Mouse (Mus musculus) heart, postnatal 0 days (tissue): ENCODE measurements at regions not wholly inside any gene's neighbourhood (a gene's known extent, or its start where the extent isn't known, plus 50 kb on each side); places are given as distances from the start of the nearest gene placed in this dataset.

Experiments
- ATAC-seq: fragments of 200-750 bp; cut with Nextera tagmentation; 2 replicates; pipeline ENCODE4 v1.8.0; 2017; ENCODE audit warnings: low read depth, moderate number of reproducible peaks, moderate library complexity; ENCODE audit not compliant: insufficient read depth
- DNase-seq: peaks from one replicate; pipeline ENCODE4 v3.0.0-alpha.2; 2016; ENCODE audit warnings: low spot score
- H3K27ac ChIP-seq: fragments of 300-500 bp; sonication (generic); 2 replicates; pipeline ENCODE4 v1.5.1; 2014; ENCODE audit warnings: low read depth, mild to moderate bottlenecking
- H3K27me3 ChIP-seq: fragments of 300-500 bp; sonication (generic); 2 replicates; pipeline ENCODE4 v1.6.1; 2014; ENCODE audit warnings: low read length, mixed read lengths; ENCODE audit not compliant: control insufficient read depth, insufficient read depth
- H3K36me3 ChIP-seq: fragments of 300-500 bp; sonication (generic); replicated peaks from 2 replicates; pipeline ENCODE4 v1.6.1; 2014; ENCODE audit warnings: low read length, mixed read lengths; ENCODE audit not compliant: control insufficient read depth, insufficient read depth
- H3K4me1 ChIP-seq: fragments of 300-500 bp; sonication (generic); 2 replicates; pipeline ENCODE4 v1.6.1; 2014; ENCODE audit warnings: antibody characterized with exemption; ENCODE audit not compliant: control insufficient read depth, insufficient read depth
- H3K4me2 ChIP-seq: fragments of 300-500 bp; sonication (generic); 2 replicates; pipeline ENCODE4 v1.6.1; 2014; ENCODE audit warnings: low read depth, mild to moderate bottlenecking, low read length, moderate library complexity
- H3K4me3 ChIP-seq: fragments of 300-500 bp; sonication (generic); 2 replicates; pipeline ENCODE4 v1.5.1; 2014; ENCODE audit warnings: low read depth, low read length
- H3K9ac ChIP-seq: fragments of 300-500 bp; sonication (generic); replicated peaks from 2 replicates; pipeline ENCODE4 v1.6.1; 2014; ENCODE audit warnings: low read depth, low read length, mixed read lengths
- H3K9me3 ChIP-seq: fragments of 300-500 bp; sonication (generic); replicated peaks from 2 replicates; pipeline ENCODE4 v1.6.1; 2016; ENCODE audit warnings: low read length; ENCODE audit not compliant: control insufficient read depth
- CTCF ChIP-seq: IDR thresholded peaks from 2 replicates; pipeline ENCODE4 v1.5.1; 2016; ENCODE audit warnings: antibody characterized with exemption, control low read depth, low read depth
- EP300 ChIP-seq: IDR thresholded peaks from 2 replicates; pipeline ENCODE4 v1.6.1; 2016; ENCODE audit warnings: antibody characterized with exemption, low read depth
- WGBS: fragments of 180-500 bp; shearing (Covaris S2); extraction: QIAGEN DNeasy Blood & Tissue Kit; methylation state at CpG from one replicate; pipeline ENCODE4 v1.1.7; 2014; 5-methylcytosine and 5-hydroxymethylcytosine counted together

DNA sequence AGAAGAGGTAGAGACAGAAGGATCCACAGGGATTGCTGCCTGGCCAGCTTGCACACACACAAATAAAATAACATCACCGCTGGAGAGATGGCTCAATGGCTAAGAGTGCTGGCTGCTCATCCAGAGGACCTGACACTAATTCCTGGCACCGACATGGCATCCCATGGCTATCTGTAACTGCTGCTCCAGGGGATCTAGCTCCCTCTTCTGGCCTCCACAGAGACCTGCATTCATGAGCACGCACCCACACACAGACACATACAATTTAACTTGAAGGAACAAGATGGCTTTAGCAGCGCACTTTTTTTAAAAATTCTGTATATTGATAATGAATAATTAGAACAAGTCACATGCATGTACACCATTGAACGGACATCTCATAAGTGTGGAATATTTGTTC lies 110.1 kb upstream of the Tbx3 start:
- TF ChIP-seq EP300 (no peak), CTCF (no peak)
- Histone ChIP-seq H3K4me1 (no peaks in the 10 kb centered on the region), H3K27me3 (peaks cover 21% of the 10 kb centered on the region), H3K9ac (no peak overlapping the region), H3K4me2 (no peak overlapping the region), H3K27ac (no peak overlapping the region), H3K36me3 (no peaks in the 10 kb centered on the region), H3K9me3 (no peaks in the 10 kb centered on the region), H3K4me3 (no peak overlapping the region)
- DNase-seq, result no peak
- 95% methylated on average over 5 of the region's 5 CpGs for WGBS
- ATAC-seq, result no peak

DNA sequence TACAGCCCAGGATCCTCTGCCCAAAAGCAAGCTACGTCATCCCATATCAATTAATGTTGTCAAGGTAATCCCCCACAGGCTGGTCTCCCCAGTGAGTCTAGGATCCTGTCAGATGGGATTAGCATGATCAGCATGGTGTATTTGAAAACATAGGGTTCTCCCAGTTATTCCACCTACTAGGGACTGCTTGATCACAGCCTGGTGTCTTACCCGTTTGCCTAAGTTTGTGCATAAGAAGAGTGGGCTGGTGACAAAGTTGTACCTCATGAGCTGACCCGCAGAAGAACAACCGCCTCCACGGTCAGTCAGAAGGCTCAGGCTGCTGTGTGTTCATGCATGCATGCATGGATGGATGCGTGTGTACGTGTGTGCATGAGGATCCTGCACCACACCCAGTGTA lies 108.9 kb upstream of the Tbx3 start:
- Histone ChIP-seq H3K4me2 (no peak overlapping the region), H3K9me3 (no peaks in the 10 kb centered on the region), H3K27me3 (peaks cover 21% of the 10 kb centered on the region), H3K4me3 (no peak overlapping the region), H3K9ac (no peak overlapping the region), H3K4me1 (no peaks in the 10 kb centered on the region), H3K27ac (no peak overlapping the region), H3K36me3 (no peaks in the 10 kb centered on the region)
- DNase-seq, result no peak
- ATAC-seq, result no peak
- WGBS, result 87% methylated on average over 7 of the region's 7 CpGs
- no peak for TF ChIP-seq CTCF
- TF ChIP-seq EP300, result no peak

DNA sequence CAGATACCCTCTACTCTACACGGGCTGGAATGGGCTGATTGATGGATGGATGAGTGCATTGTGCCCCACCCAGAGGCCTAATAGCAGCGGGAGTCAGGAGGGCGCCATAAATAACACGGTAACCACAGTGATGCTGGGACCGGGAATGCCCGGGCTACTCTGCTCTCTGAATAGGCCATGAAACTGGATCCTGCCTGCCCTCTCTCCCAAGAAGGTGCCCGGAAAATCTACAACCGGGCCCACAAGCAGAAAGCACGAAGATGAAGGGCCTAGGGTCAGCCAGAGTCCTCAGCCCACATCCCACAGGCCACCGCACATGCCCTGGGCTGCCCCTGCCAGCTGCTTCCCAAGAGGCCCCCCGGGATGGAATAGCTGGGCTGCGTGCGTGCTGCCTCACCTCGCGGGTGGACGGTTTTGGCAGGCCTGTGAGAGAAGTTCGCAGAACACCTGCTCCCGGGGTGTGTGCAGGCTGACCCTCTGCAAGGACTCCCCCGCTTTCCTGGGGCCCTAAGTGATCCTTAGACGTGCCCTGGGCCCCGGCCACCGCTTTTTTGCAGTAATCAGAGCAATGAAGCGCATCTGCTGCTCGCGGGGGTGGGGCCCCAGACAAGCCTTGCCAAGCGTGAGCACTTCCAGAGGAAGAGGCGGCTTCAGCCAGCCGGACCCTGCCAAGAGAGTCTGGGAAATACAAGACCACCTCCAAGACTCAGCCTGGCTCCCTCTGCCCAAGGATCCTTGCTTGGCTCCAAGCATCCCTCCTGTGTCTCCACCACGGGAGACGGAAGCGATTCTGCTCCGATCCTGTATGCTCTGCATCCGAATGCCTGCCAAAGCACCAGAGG lies 106.7 kb upstream of the Tbx3 start:
- no peak overlapping the region for H3K4me3 ChIP-seq
- H3K27ac ChIP-seq, result no peak overlapping the region
- peaks cover 26% of the 10 kb centered on the region for H3K27me3 ChIP-seq
- H3K4me1 ChIP-seq, result no peaks in the 10 kb centered on the region
- 20% methylated on average over 33 of the region's 33 CpGs for WGBS
- H3K9ac ChIP-seq, result no peak overlapping the region
- ATAC-seq (no peak), DNase-seq (no peak)
- no peaks in the 10 kb centered on the region for H3K9me3 ChIP-seq
- peak overlapping the region; percentile 21; the same call in 1 of the 2 replicates for H3K4me2 ChIP-seq
- H3K36me3 ChIP-seq, result no peaks in the 10 kb centered on the region
- TF ChIP-seq EP300 (no peak), CTCF (no peak)

- 82% methylated on average over 11 of the region's 11 CpGs for WGBS
- DNase-seq (no peak), ATAC-seq (no peak)
- H3K27ac ChIP-seq, result no peak overlapping the region
- TF ChIP-seq CTCF, result no peak
- TF ChIP-seq EP300, result no peak
- no peaks in the 10 kb centered on the region for H3K36me3 ChIP-seq
- no peak overlapping the region for H3K4me3 ChIP-seq
- no peaks in the 10 kb centered on the region for H3K4me1 ChIP-seq
- no peak overlapping the region for H3K9ac ChIP-seq
- peaks cover 26% of the 10 kb centered on the region for H3K27me3 ChIP-seq
- H3K9me3 ChIP-seq, result peaks cover 6% of the 10 kb centered on the region; the same call in 1 of the 2 replicates
- no peak overlapping the region for H3K4me2 ChIP-seq
These were observed 102.8 kb upstream of the Tbx3 start for GRCm38 (mm10) chr5:119567639-119568038.

- no peaks in the 10 kb centered on the region for H3K36me3 ChIP-seq
- 54% methylated on average over 8 of the region's 8 CpGs for WGBS
These were observed 100.4 kb upstream of the Tbx3 start for GRCm38 (mm10) chr5:119570054-119570453.

More at GRCm38 (mm10) chr5:119570054-119570453, 100.4 kb upstream of the Tbx3 start:
- DNase-seq (no peak), ATAC-seq (no peak)
- H3K27me3 ChIP-seq, result 0 out of 2 replicates have a peak, but pooled peaks cover 5% of the 10 kb centered on the region
- no peak overlapping the region for H3K9ac ChIP-seq
- H3K9me3 ChIP-seq, result peaks cover 15% of the 10 kb centered on the region
- H3K27ac ChIP-seq, result no peak overlapping the region
- H3K4me2 ChIP-seq, result no peak overlapping the region
- H3K4me1 ChIP-seq, result no peaks in the 10 kb centered on the region
- TF ChIP-seq CTCF, result no peak
- no peak for TF ChIP-seq EP300
- no peak overlapping the region for H3K4me3 ChIP-seq
